Mouse (Mus musculus) liver, adult 2 months (tissue): ENCODE measurements around the gene Trappc6a.

ENCODE experiments used
- CTCF ChIP-seq: fragments of 200-500 bp; IDR thresholded peaks from 2 replicates; pipeline ENCODE4 v1.5.1; 2011; ENCODE audit warnings: low read depth, low read length, control low read depth
- POLR2A ChIP-seq: fragments of 200-500 bp; IDR thresholded peaks from 2 replicates; pipeline ENCODE4 v1.6.1; 2011; ENCODE audit warnings: low read length, control low read depth; ENCODE audit not compliant: insufficient read depth; ENCODE audit errors: extremely low read depth

DNA sequence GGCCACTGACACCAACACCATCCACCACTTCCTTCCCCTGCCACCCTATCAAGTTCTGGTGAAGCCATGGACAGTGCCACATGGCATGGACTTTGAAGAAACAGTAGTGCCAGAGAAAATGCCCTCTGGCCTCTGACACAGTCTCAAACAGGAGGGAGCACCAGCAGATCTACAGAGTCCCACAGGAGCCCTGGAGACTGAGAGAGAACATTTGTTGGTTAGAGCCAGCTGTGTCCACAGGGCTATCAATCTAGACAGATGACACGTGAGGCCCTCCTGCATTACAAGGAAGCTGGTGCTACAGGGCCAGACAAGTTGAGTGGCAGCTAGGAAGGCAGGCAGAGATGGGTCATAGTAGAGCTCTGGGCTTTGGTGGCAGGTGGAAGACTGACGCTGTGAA is 44.2 kb downstream of the Trappc6a start:
- TF ChIP-seq CTCF (no peak), POLR2A (no peak)
